Mouse (Mus musculus): ENCODE measurements at regions not wholly inside any gene's neighbourhood (a gene's known extent, or its start where the extent isn't known, plus 50 kb on each side); places are given as distances from the start of the nearest gene placed in this dataset.
A peak's percentile ranks its signal among the peaks of the same experiment; 100 is the strongest.

DNA sequence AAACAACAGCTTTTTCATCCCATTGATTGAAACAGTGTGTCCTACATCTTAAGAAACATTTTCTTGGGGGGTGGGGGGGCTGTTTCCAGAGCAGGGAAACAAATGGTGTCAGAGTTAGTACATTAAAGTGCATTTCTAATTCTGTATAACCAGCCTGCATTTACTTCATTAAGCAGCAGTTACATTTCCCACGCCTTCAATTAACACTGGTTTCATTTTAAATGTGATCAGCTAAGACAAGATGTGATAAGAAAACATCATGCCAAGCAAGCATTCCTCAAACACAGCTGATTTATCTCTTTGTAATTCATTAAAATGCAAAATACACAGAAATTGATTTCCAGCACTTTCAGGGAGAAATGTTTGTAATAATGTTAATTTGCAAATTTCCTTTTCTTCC, 122.0 kb downstream of the Olfr1505 start:
- H3K4me1 ChIP-seq (ENCODE audit: control insufficient read depth, insufficient read depth, low read length) = no peaks in the 10 kb centered on the region
- H3K79me2 ChIP-seq (ENCODE audit: control insufficient read depth, insufficient read depth, low read length) = no peaks in the 10 kb centered on the region
- DNase-seq (ENCODE audit: extremely low read depth, low read depth, low spot score) = no peak
- no peak overlapping the region for H3K27ac ChIP-seq (replicated peaks; ENCODE audit: insufficient read depth, low read depth, low read length)
- no peak overlapping the region for H3K9ac ChIP-seq (ENCODE audit: low read depth, low read length)
- TF ChIP-seq CTCF (IDR thresholded peaks at IDR 0.05; ENCODE audit: low read depth, low read length) (no peak), POLR2A (IDR thresholded peaks at IDR 0.05; ENCODE audit: extremely low read depth, insufficient read depth, low read length) (no peak)
- no peaks in the 10 kb centered on the region for H3K27me3 ChIP-seq (ENCODE audit: control insufficient read depth, insufficient read depth, low read length)
- H3K36me3 ChIP-seq (ENCODE audit: control insufficient read depth, insufficient read depth, low read length) = no peaks in the 10 kb centered on the region
- 47% methylated on average over 1 of the region's 1 CpGs for WGBS
- H3K4me3 ChIP-seq (ENCODE audit: insufficient read depth, low read depth, low read length) = no peak overlapping the region

DNA sequence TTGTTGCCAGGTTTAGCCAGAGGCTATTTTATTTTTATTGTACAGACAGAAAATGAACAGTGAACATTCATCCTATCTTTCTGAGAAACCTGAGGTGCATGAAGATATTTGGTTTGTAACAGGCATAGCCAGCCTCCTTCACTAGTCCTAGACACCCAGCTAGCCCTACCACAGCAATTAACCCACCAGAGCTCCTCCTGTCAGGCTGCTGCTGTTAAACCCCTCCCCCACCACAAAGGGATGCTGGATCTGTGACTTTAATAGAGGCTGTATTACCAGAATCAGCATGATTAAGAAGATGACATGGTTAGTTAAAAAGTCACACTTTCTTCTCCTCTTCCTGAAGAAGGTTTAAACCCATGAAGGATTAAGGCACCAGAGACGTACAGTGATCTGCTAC, 122.5 kb downstream of the Olfr1505 start:
- no peaks in the 10 kb centered on the region for H3K36me3 ChIP-seq (ENCODE audit: control insufficient read depth, insufficient read depth, low read length)
- 58% methylated on average over 1 of the region's 1 CpGs for WGBS
- H3K79me2 ChIP-seq (ENCODE audit: control insufficient read depth, insufficient read depth, low read length) = no peaks in the 10 kb centered on the region
- H3K4me1 ChIP-seq (ENCODE audit: control insufficient read depth, insufficient read depth, low read length) = no peaks in the 10 kb centered on the region
- TF ChIP-seq POLR2A (IDR thresholded peaks at IDR 0.05; ENCODE audit: extremely low read depth, insufficient read depth, low read length) = no peak
- no peak for TF ChIP-seq CTCF (IDR thresholded peaks at IDR 0.05; ENCODE audit: low read depth, low read length)
- DNase-seq (ENCODE audit: extremely low read depth, low read depth, low spot score) = no peak
- H3K27ac ChIP-seq (replicated peaks; ENCODE audit: insufficient read depth, low read depth, low read length) = no peak overlapping the region
- H3K27me3 ChIP-seq (ENCODE audit: control insufficient read depth, insufficient read depth, low read length) = no peaks in the 10 kb centered on the region
- H3K4me3 ChIP-seq (ENCODE audit: insufficient read depth, low read depth, low read length) = no peak overlapping the region
- no peak overlapping the region for H3K9ac ChIP-seq (ENCODE audit: low read depth, low read length)

DNA sequence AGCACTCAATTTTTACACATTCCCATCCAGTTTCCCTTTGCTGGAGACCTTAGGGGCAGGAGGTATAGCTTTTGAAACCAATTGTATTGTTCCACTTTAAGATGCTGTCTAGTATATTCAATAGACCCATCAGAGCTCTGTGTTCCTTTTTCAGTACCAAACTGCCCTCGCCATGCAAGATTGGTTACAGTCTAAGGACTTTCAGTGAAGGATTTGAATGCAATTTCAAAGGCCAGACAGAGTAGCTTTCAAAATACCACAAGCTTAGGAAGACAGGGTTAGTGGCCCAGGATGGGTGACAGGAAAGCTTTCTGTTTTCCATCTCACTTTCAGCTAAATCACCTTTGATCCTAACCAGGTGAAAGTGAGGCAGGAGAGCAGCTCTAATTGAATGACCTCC, 123.4 kb downstream of the Olfr1505 start:
- WGBS = 66% methylated on average over 1 of the region's 1 CpGs

DNA sequence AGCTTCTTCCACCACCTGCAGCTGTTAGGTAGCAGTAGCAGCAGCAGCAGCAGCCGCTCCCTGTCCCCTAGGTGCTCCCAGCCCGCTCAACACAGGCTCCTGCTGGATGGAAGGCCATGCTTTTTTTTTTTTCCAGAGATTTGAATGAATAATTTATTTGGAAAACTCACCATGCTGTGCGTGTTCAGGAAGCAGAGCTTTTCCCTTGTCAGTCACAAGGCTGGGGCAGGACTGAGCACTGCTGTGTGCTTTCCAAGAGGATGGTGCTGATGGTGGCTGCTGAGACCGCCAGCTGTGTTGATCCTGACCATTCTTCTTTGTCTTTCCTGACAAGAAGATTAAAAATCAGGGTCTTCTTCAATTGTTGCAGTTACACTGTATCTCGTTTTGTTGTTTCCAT, 129.4 kb downstream of the Olfr1505 start:
- H3K27ac ChIP-seq (replicated peaks; ENCODE audit: insufficient read depth, low read depth, low read length) = no peak overlapping the region
- H3K4me1 ChIP-seq (ENCODE audit: control insufficient read depth, insufficient read depth, low read length) = no peaks in the 10 kb centered on the region
- DNase-seq (ENCODE audit: extremely low read depth, low read depth, low spot score) = no peak
- no peaks in the 10 kb centered on the region for H3K36me3 ChIP-seq (ENCODE audit: control insufficient read depth, insufficient read depth, low read length)
- H3K79me2 ChIP-seq (ENCODE audit: control insufficient read depth, insufficient read depth, low read length) = no peaks in the 10 kb centered on the region
- WGBS = 58% methylated on average over 5 of the region's 5 CpGs
- TF ChIP-seq CTCF (IDR thresholded peaks at IDR 0.05; ENCODE audit: low read depth, low read length) (no peak), POLR2A (IDR thresholded peaks at IDR 0.05; ENCODE audit: extremely low read depth, insufficient read depth, low read length) (no peak)
- no peak overlapping the region for H3K9ac ChIP-seq (ENCODE audit: low read depth, low read length)
- no peak overlapping the region for H3K4me3 ChIP-seq (ENCODE audit: insufficient read depth, low read depth, low read length)
- no peaks in the 10 kb centered on the region for H3K27me3 ChIP-seq (ENCODE audit: control insufficient read depth, insufficient read depth, low read length)

More for the DNA sequence above, 123.4 kb downstream of the Olfr1505 start:
- no peak overlapping the region for H3K27ac ChIP-seq (replicated peaks; ENCODE audit: insufficient read depth, low read depth, low read length)
- H3K4me3 ChIP-seq (ENCODE audit: insufficient read depth, low read depth, low read length) = no peak overlapping the region
- no peak for TF ChIP-seq CTCF (IDR thresholded peaks at IDR 0.05; ENCODE audit: low read depth, low read length)
- no peak for TF ChIP-seq POLR2A (IDR thresholded peaks at IDR 0.05; ENCODE audit: extremely low read depth, insufficient read depth, low read length)
- no peaks in the 10 kb centered on the region for H3K79me2 ChIP-seq (ENCODE audit: control insufficient read depth, insufficient read depth, low read length)
- no peaks in the 10 kb centered on the region for H3K36me3 ChIP-seq (ENCODE audit: control insufficient read depth, insufficient read depth, low read length)
- H3K9ac ChIP-seq (ENCODE audit: low read depth, low read length) = no peak overlapping the region
- DNase-seq (ENCODE audit: extremely low read depth, low read depth, low spot score) = no peak
- H3K4me1 ChIP-seq (ENCODE audit: control insufficient read depth, insufficient read depth, low read length) = no peaks in the 10 kb centered on the region
- H3K27me3 ChIP-seq (ENCODE audit: control insufficient read depth, insufficient read depth, low read length) = no peaks in the 10 kb centered on the region

DNA sequence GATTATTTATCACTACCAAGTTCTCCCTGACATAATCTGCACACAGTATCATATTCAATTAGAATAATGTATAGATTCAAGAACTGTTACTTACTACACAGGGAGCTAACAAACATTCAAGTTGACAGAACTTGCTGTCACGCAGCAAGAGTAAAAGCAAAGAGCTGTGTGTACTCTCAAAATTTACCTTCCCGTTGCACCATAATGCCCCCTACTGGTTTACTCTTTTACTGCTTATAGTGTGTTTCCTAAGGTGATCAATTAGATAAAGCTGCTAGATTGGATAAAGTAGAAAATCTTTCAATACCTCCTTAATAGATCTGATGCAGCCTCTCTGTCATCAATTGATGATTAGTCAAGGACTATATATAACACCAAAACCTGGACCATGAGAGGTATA, 132.1 kb downstream of the Olfr1505 start:
- no peak overlapping the region for H3K9ac ChIP-seq (ENCODE audit: low read depth, low read length)
- no peak overlapping the region for H3K4me3 ChIP-seq (ENCODE audit: insufficient read depth, low read depth, low read length)
- DNase-seq (ENCODE audit: extremely low read depth, low read depth, low spot score) = peak; percentile 12
- no peaks in the 10 kb centered on the region for H3K27me3 ChIP-seq (ENCODE audit: control insufficient read depth, insufficient read depth, low read length)
- TF ChIP-seq POLR2A (IDR thresholded peaks at IDR 0.05; ENCODE audit: extremely low read depth, insufficient read depth, low read length) (no peak), CTCF (IDR thresholded peaks at IDR 0.05; ENCODE audit: low read depth, low read length) (no peak)
- H3K79me2 ChIP-seq (ENCODE audit: control insufficient read depth, insufficient read depth, low read length) = no peaks in the 10 kb centered on the region
- H3K4me1 ChIP-seq (ENCODE audit: control insufficient read depth, insufficient read depth, low read length) = no peaks in the 10 kb centered on the region
- no peaks in the 10 kb centered on the region for H3K36me3 ChIP-seq (ENCODE audit: control insufficient read depth, insufficient read depth, low read length)
- 40% methylated on average over 2 of the region's 2 CpGs for WGBS
- H3K27ac ChIP-seq (replicated peaks; ENCODE audit: insufficient read depth, low read depth, low read length) = no peak overlapping the region

DNA sequence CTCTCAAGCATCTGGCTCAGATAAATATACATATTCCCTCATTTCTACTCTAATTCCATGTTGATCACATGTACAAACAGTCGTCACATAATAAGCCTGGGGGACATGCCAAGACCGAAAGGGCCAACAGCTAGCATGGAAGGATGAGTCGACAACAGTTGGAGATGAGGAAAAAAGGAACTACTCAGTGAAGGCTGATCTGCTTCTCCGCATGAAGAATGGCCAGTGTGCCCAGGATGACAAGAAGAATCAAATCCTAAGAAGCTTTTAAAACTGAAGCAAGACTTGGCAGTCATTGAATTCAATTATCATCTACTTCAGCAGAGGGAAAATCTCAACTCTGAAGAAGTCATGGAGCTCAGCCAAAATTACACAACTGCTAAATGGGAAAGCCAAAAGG, 138.7 kb downstream of the Olfr1505 start:
- Histone ChIP-seq H3K27me3 (ENCODE audit: control insufficient read depth, insufficient read depth, low read length) (no peaks in the 10 kb centered on the region), H3K27ac (replicated peaks; ENCODE audit: insufficient read depth, low read depth, low read length) (no peak overlapping the region), H3K4me1 (ENCODE audit: control insufficient read depth, insufficient read depth, low read length) (no peaks in the 10 kb centered on the region), H3K36me3 (ENCODE audit: control insufficient read depth, insufficient read depth, low read length) (no peaks in the 10 kb centered on the region), H3K9ac (ENCODE audit: low read depth, low read length) (no peak overlapping the region), H3K4me3 (ENCODE audit: insufficient read depth, low read depth, low read length) (no peak overlapping the region), H3K79me2 (ENCODE audit: control insufficient read depth, insufficient read depth, low read length) (no peaks in the 10 kb centered on the region)
- TF ChIP-seq POLR2A (IDR thresholded peaks at IDR 0.05; ENCODE audit: extremely low read depth, insufficient read depth, low read length) = no peak
- no peak for TF ChIP-seq CTCF (IDR thresholded peaks at IDR 0.05; ENCODE audit: low read depth, low read length)
- DNase-seq (ENCODE audit: extremely low read depth, low read depth, low spot score) = peak; percentile 0
- 87% methylated on average over 4 of the region's 4 CpGs for WGBS

All from liver, adult 2 months (tissue).